Comparison of ENCODE assay signal across 25 mouse cellular contexts in the genomic region with DNA sequence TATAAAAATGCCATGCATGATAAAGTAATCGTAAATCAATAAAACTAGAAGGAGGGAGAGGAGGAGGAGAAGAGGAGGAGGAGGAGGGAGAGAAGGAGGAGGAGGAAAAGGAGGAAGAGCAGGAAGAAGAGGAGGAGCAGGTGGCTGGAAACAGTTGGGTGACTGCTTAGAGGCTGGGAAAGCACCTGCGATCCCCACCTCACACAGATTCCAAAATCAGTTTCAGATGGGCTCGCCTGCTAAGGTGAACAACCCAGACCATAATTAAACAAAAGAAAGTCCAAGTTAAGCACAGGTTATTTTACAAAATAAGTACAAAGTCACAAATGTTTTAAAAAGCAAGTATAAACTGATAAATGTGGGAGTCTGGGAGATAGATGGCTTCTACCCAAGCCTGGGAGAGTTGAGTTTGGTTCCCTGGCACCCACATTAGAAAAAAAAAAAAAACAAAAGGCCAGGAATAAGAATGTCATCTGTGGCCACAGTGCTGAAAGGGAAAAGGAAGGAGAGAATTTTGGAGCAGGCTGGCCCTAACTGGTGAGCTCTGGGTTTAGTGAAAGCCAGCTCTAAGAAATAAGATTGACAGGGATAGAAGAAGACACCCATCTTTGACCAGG.
DNase-seq lines count a peak whose midpoint lies in the region; ATAC-seq and TF ChIP-seq lines count a peak whose summit lies in the region.
"Had no signal": no experiment of that assay in that cellular context is flagged by ENCODE, and none has a peak within 500 bp of the region (broad histone marks: within the 10 kb centered on the region; RNA-seq: fewer than 3 reads in every experiment).

No protein-coding gene starts in this region.

- dilution Hi-C loops in CH12.LX (cut with MboI; ENCODE audit: extremely low pct_ligation_motif_present, extremely low pct_unique_long_range_greater_than_20kb, low sequenced_read_pairs), result no loop called here

- in situ Hi-C loops in CH12.LX (cut with MboI; ENCODE audit: low pct_ligation_motif_present, low pct_unique_long_range_greater_than_20kb, low sequenced_read_pairs), result no loop called here

- peaks cover 8% of the 10 kb centered on the region; the same call in 1 of the 2 replicates for H3K4me1 ChIP-seq in embryonic facial prominence, embryonic 15.5 days
- peaks cover 4% of the 10 kb centered on the region; the same call in 1 of the 2 replicates for H3K4me1 ChIP-seq in embryonic facial prominence, embryonic 10.5 days
- peaks cover 3 to 26% of the 10 kb centered on the region in 2 experiments; a peak in 3 of 4 replicates for H3K4me1 ChIP-seq in CH12.LX (ENCODE audit: control insufficient read depth in 1 of 2, insufficient read depth in 2 of 2)
- H3K4me1 ChIP-seq in bone marrow macrophage, adult 2 months (ENCODE audit: control insufficient read depth, insufficient read depth, low read length), result peaks cover 23% of the 10 kb centered on the region
- 0 out of 2 replicates have a peak, but pooled peaks cover 4% of the 10 kb centered on the region for H3K4me1 ChIP-seq in kidney, embryonic 15.5 days

- ATAC-seq in embryonic facial prominence, embryonic 15.5 days (ENCODE audit: insufficient number of reproducible peaks, low FRiP score, low TSS enrichment, low read depth), result no peak
- ATAC-seq in kidney, embryonic 15.5 days (replicated peaks; ENCODE audit: low FRiP score), result no peak
- ATAC-seq: activated CD4-positive, CD25-positive, alpha-beta regulatory T cell, adult 4 months; CD4-positive, CD25-positive, alpha-beta regulatory T cell, adult 4 months; forebrain, embryonic 13.5 days; forebrain, embryonic 15.5 days; Patski had no signal

- H3K4me3 ChIP-seq in embryonic facial prominence, embryonic 15.5 days (replicated peaks), result no peak overlapping the region
- no peak overlapping the region for H3K4me3 ChIP-seq in embryonic facial prominence, embryonic 10.5 days
- H3K4me3 ChIP-seq in CH12.LX (replicated peaks in 1 of 3; ENCODE audit: low read depth in 2 of 3, low read length in 2 of 3, poor library complexity in 1 of 3) (peak overlapping the region; percentile 20 to 55 (median 37)), macrophage (ENCODE audit: inconsistent target) (no peak overlapping the region)
- H3K4me3 ChIP-seq in bone marrow macrophage, adult 2 months (ENCODE audit: insufficient read depth, low read length), result peak overlapping the region; percentile 32; the same call in 1 of the 2 replicates
- H3K4me3 ChIP-seq in kidney, embryonic 15.5 days (replicated peaks), result no peak overlapping the region
- H3K4me3 ChIP-seq: embryonic facial prominence, embryonic 13.5 days; forebrain, embryonic 13.5 days; forebrain, embryonic 15.5 days had no signal

- no peak overlapping the region for H3K9ac ChIP-seq in embryonic facial prominence, embryonic 15.5 days
- peak overlapping the region; percentile 75; the same call in 1 of the 2 replicates for H3K9ac ChIP-seq in CH12.LX (ENCODE audit: insufficient read depth, low read depth)
- H3K9ac ChIP-seq in kidney, embryonic 15.5 days, result no peak overlapping the region
- H3K9ac ChIP-seq: embryonic facial prominence, embryonic 13.5 days; forebrain, embryonic 13.5 days; forebrain, embryonic 15.5 days; forebrain, postnatal 0 days had no signal

- no peak for TF ChIP-seq CTCF in CH12.LX (conservative IDR thresholded peaks at IDR 0.05 in 1 of 2, IDR thresholded peaks at IDR 0.05 in 1 of 2; ENCODE audit: low read depth in 2 of 2, low read length in 2 of 2)
- no peak for TF ChIP-seq CTCF in bone marrow macrophage, adult 2 months (IDR thresholded peaks at IDR 0.05; ENCODE audit: low read depth, low read length)

- no peaks in the 10 kb centered on the region for H3K27me3 ChIP-seq in embryonic facial prominence, embryonic 15.5 days
- H3K27me3 ChIP-seq in embryonic facial prominence, embryonic 10.5 days (replicated peaks; ENCODE audit: low read depth, poor library complexity, severe bottlenecking), result no peaks in the 10 kb centered on the region
- no peaks in the 10 kb centered on the region for H3K27me3 ChIP-seq in CH12.LX (replicated peaks)
- no peaks in the 10 kb centered on the region for H3K27me3 ChIP-seq in kidney, embryonic 15.5 days
- H3K27me3 ChIP-seq: embryonic facial prominence, embryonic 13.5 days; forebrain, embryonic 13.5 days; forebrain, embryonic 15.5 days; Patski had no signal

- DNase-seq in embryonic facial prominence, embryonic 10.5 days (ENCODE audit: low spot score), result no peak
- no peak for DNase-seq in CH12.LX (ENCODE audit: extremely low read depth)
- DNase-seq in spleen, postnatal 36 days (ENCODE audit: low spot score in 2 of 2), result no peak
- DNase-seq in urinary bladder, adult 18-20 months (ENCODE audit: low spot score in 2 of 2), result no peak
- DNase-seq: adrenal gland, adult 8-10 months; adrenal gland, postnatal 14 days; adrenal gland, postnatal 36 days; cerebellum, adult 11 months; cerebellum, adult 18-20 months; cerebellum, adult 8-10 months; cerebellum, adult 9-11 months; cerebellum, postnatal 14 days; cerebellum, postnatal 36 days; forebrain, postnatal 0 days had no signal

- no peaks in the 10 kb centered on the region for H3K79me2 ChIP-seq in CH12.LX (replicated peaks; ENCODE audit: control insufficient read depth, extremely low read depth, insufficient read depth, poor library complexity, severe bottlenecking)
- no peaks in the 10 kb centered on the region for H3K79me2 ChIP-seq in macrophage (ENCODE audit: inconsistent target)

- no peak for TF ChIP-seq POLR2A in CH12.LX (IDR thresholded peaks at IDR 0.05; ENCODE audit: low read depth, low read length)
- TF ChIP-seq POLR2A in bone marrow macrophage, adult 2 months (IDR thresholded peaks at IDR 0.05; ENCODE audit: borderline replicate concordance, low read depth, low read length), result no peak

- no peaks in the 10 kb centered on the region for H3K9me3 ChIP-seq in embryonic facial prominence, embryonic 15.5 days (replicated peaks)
- H3K9me3 ChIP-seq in embryonic facial prominence, embryonic 10.5 days, result no peaks in the 10 kb centered on the region
- H3K9me3 ChIP-seq in CH12.LX (replicated peaks; ENCODE audit: low read length), result no peaks in the 10 kb centered on the region
- H3K9me3 ChIP-seq in kidney, embryonic 15.5 days (replicated peaks), result no peaks in the 10 kb centered on the region
- H3K9me3 ChIP-seq: embryonic facial prominence, embryonic 13.5 days; forebrain, embryonic 13.5 days; forebrain, embryonic 15.5 days had no signal

- H3K36me3 ChIP-seq in embryonic facial prominence, embryonic 15.5 days, result no peaks in the 10 kb centered on the region
- H3K36me3 ChIP-seq in embryonic facial prominence, embryonic 10.5 days (replicated peaks), result no peaks in the 10 kb centered on the region
- H3K36me3 ChIP-seq in CH12.LX (replicated peaks in 1 of 2; ENCODE audit: control insufficient read depth in 1 of 2, insufficient read depth in 1 of 2, low read length in 1 of 2), result no peaks in the 10 kb centered on the region
- H3K36me3 ChIP-seq in macrophage (ENCODE audit: inconsistent target), result no peaks in the 10 kb centered on the region
- H3K36me3 ChIP-seq in kidney, embryonic 15.5 days, result no peaks in the 10 kb centered on the region
- H3K36me3 ChIP-seq: embryonic facial prominence, embryonic 13.5 days; forebrain, embryonic 15.5 days; G1E had no signal

- no peak; the same call in none of the 2 replicates for TF ChIP-seq RAD21 in CH12.LX (IDR thresholded peaks at IDR 0.05; ENCODE audit: low read depth, low read length)

- WGBS in embryonic facial prominence, embryonic 15.5 days, result 71% methylated on average over 3 of the region's 3 CpGs
- 85% methylated on average over 3 of the region's 3 CpGs for WGBS in embryonic facial prominence, embryonic 10.5 days
- WGBS in macrophage (ENCODE audit: missing documents), result 93% methylated on average over 3 of the region's 3 CpGs
- 84% methylated on average over 3 of the region's 3 CpGs for WGBS in kidney, embryonic 15.5 days

- H3K27ac ChIP-seq in embryonic facial prominence, embryonic 15.5 days (replicated peaks), result 0 out of 2 replicates have a peak overlapping the region, but pooled peaks have one; percentile 44
- no peak overlapping the region for H3K27ac ChIP-seq in embryonic facial prominence, embryonic 10.5 days (replicated peaks)
- H3K27ac ChIP-seq in CH12.LX (ENCODE audit: insufficient read depth, low read depth) (no peak overlapping the region), macrophage (peak overlapping the region; percentile 25)
- H3K27ac ChIP-seq in bone marrow macrophage, adult 2 months (ENCODE audit: insufficient read depth, low read depth, low read length), result peak overlapping the region; percentile 54
- no peak overlapping the region for H3K27ac ChIP-seq in kidney, embryonic 15.5 days
- H3K27ac ChIP-seq: embryonic facial prominence, embryonic 13.5 days; forebrain, embryonic 13.5 days; forebrain, embryonic 15.5 days had no signal

- peak; percentile 85 for TF ChIP-seq EP300 in CH12.LX (IDR thresholded peaks at IDR 0.05; ENCODE audit: low read length)

- no peak overlapping the region for H3K4me2 ChIP-seq in embryonic facial prominence, embryonic 15.5 days (replicated peaks)
- peak overlapping the region; percentile 99 for H3K4me2 ChIP-seq in CH12.LX (ENCODE audit: insufficient read depth, low read depth, poor library complexity, severe bottlenecking)
- H3K4me2 ChIP-seq in kidney, embryonic 15.5 days, result no peak overlapping the region
- H3K4me2 ChIP-seq: forebrain, embryonic 13.5 days; forebrain, embryonic 15.5 days had no signal

TF ChIP-seq in CH12.LX, 34 proteins besides CTCF, POLR2A, EP300 and RAD21 (continues in another document):
- TF ChIP-seq HCFC1 (IDR thresholded peaks at IDR 0.05; ENCODE audit: low read depth, low read length) (no peak; the same call in 1 of the 2 replicates), ETS1 (conservative IDR thresholded peaks at IDR 0.05; ENCODE audit: low read depth, low read length) (0 out of 2 replicates have a peak, but pooled peaks have one; percentile 13), MAX (IDR thresholded peaks at IDR 0.05; ENCODE audit: low read length) (0 out of 2 replicates have a peak, but pooled peaks have one; percentile 45), MYC (IDR thresholded peaks at IDR 0.05; ENCODE audit: low read depth, low read length) (no peak), TCF12 (IDR thresholded peaks at IDR 0.05; ENCODE audit: low read depth, low read length) (peak; percentile 64; the same call in 1 of the 2 replicates), IRF4 (IDR thresholded peaks at IDR 0.05; ENCODE audit: low read depth, low read length) (peak; percentile 44; the same call in 1 of the 2 replicates), ZMIZ1 (IDR thresholded peaks at IDR 0.05; ENCODE audit: low read depth, low read length) (no peak), CHD1 (IDR thresholded peaks at IDR 0.05; ENCODE audit: low read depth, low read length) (0 out of 2 replicates have a peak, but pooled peaks have one; percentile 60), RCOR1 (conservative IDR thresholded peaks at IDR 0.05; ENCODE audit: low read depth, low read length) (0 out of 2 replicates have a peak, but pooled peaks have one; percentile 24), BHLHE40 (IDR thresholded peaks at IDR 0.05; ENCODE audit: low read depth, low read length) (0 out of 2 replicates have a peak, but pooled peaks have one; percentile 39), ZNF384 (IDR thresholded peaks at IDR 0.05; ENCODE audit: low read depth, low read length) (peak; percentile 61), MEF2A (IDR thresholded peaks at IDR 0.05; ENCODE audit: borderline replicate concordance, low read depth, low read length) (peak; percentile 17; the same call in 1 of the 2 replicates)

Comparison
In these comparisons a context has a peak if more than half of its experiments do, and no peak if none do; other contexts are left out.
1. H3K27ac ChIP-seq: peak in embryonic facial prominence, embryonic 15.5 days (single experiment), bone marrow macrophage, adult 2 months (single experiment) and macrophage (single experiment); none in embryonic facial prominence, embryonic 10.5 days (single experiment), CH12.LX (single experiment) and kidney, embryonic 15.5 days (single experiment).
2. H3K4me3 ChIP-seq: peak in CH12.LX (3 of 3) and bone marrow macrophage, adult 2 months (single experiment); none in embryonic facial prominence, embryonic 15.5 days (single experiment), embryonic facial prominence, embryonic 10.5 days (single experiment), macrophage (single experiment) and kidney, embryonic 15.5 days (single experiment).